Mouse (Mus musculus): ENCODE measurements around the gene Myh3. TPM values are rescaled to one million over a fixed set of nuclear protein-coding genes. Genes with fewer than 3 reads are reported as not detected.

Gene Myh3
- polyA plus RNA-seq, 1 experiment = 876 TPM

DNA sequence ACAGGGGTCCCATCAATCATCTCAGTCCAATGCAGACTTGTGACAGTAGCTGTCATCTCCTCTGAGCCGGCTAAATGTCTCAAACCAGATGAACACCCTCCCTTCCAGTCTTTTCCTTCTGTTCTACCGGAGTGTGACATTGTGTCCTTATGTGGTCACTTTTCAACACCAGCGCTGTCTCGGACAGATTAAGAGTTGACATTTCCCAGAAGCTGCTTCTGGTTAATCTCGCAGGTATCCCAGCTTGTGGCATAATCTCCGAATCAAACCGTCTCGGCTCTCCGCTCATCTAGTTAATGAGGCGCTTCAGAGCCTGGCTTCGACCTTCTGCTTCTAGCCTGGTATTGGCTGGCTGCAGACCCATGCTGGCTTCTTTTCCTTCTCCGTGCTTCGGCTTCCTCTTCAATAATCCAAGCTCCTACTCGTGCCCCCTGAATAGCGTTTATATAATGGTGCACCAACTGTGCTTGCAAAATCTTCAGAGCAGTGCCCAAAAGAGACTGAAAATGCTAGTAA, 5.4 kb upstream of the Myh3 start:
- Histone ChIP-seq H3ac (ENCODE audit: control insufficient read depth, insufficient read length) (no peak overlapping the region), H3K4me3 (no peak overlapping the region), H3K4me2 (ENCODE audit: low read depth) (no peak overlapping the region), H3K27me3 (ENCODE audit: control insufficient read depth, insufficient read depth, insufficient read length) (no peaks in the 10 kb centered on the region), H3K79me2 (ENCODE audit: control insufficient read depth, insufficient read depth) (no peaks in the 10 kb centered on the region), H3K36me3 (ENCODE audit: control insufficient read depth, insufficient read depth) (no peaks in the 10 kb centered on the region)
- TF ChIP-seq E2F4 (IDR thresholded peaks at IDR 0.05; ENCODE audit: insufficient read depth) (no peak), TCF3 (IDR thresholded peaks at IDR 0.05; ENCODE audit: insufficient read length, low read depth) (no peak), POLR2AphosphoS2 (IDR thresholded peaks at IDR 0.05; ENCODE audit: insufficient read length, low read depth) (no peak), REST (IDR thresholded peaks at IDR 0.05; ENCODE audit: insufficient read depth, insufficient read length) (no peak), TCF12 (IDR thresholded peaks at IDR 0.05; ENCODE audit: insufficient read depth, poor library complexity, severe bottlenecking) (no peak), MAX (IDR thresholded peaks at IDR 0.05; ENCODE audit: low read depth) (no peak), POLR2A (IDR thresholded peaks at IDR 0.05; ENCODE audit: insufficient read length, low read depth) (no peak), MYOG (IDR thresholded peaks at IDR 0.05; ENCODE audit: control insufficient read depth in 1 of 3, insufficient read depth in 1 of 3, insufficient read length in 2 of 3, low read depth in 2 of 3) (no peak), SRF (IDR thresholded peaks at IDR 0.05; ENCODE audit: control insufficient read depth, insufficient read length, low read depth) (no peak), CEBPB (IDR thresholded peaks at IDR 0.05; ENCODE audit: insufficient read depth, poor library complexity, severe bottlenecking) (no peak), MYOD1 (IDR thresholded peaks at IDR 0.05; ENCODE audit: control insufficient read depth in 1 of 3, insufficient read length in 2 of 3, low read depth in 2 of 3) (no peak), USF1 (IDR thresholded peaks at IDR 0.05; ENCODE audit: low read depth) (no peak)

DNA sequence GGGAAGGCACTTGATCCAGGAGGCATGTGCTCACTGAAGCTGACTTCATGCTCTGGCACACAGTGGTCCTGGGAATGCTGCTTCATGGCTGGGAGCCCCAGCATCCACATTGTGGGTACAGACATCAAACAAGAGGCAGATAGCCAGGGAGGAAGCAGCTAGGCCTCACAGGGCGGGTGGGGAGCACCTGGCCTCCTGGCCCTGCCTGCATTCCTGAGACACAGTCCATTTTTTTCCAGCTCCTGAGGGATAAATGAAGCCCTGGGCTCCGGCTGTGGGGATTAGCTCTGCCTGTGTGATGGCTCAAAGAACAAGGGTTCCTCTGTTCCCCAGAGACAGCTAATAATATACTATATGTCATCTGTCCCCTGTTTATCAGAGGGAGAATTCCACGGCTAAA, 3.1 kb upstream of the Myh3 start:
- Histone ChIP-seq H3K36me3 (ENCODE audit: control insufficient read depth, insufficient read depth) (no peaks in the 10 kb centered on the region), H3K4me3 (no peak overlapping the region), H3K4me2 (ENCODE audit: low read depth) (peak overlapping the region; percentile 8), H3K27me3 (ENCODE audit: control insufficient read depth, insufficient read depth, insufficient read length) (no peaks in the 10 kb centered on the region), H3ac (ENCODE audit: control insufficient read depth, insufficient read length) (no peak overlapping the region), H3K79me2 (ENCODE audit: control insufficient read depth, insufficient read depth) (no peaks in the 10 kb centered on the region)
- TF ChIP-seq POLR2AphosphoS2 (IDR thresholded peaks at IDR 0.05; ENCODE audit: insufficient read length, low read depth) = no peak
- TF ChIP-seq MYOD1 (IDR thresholded peaks at IDR 0.05; ENCODE audit: control insufficient read depth in 1 of 3, insufficient read length in 2 of 3, low read depth in 2 of 3) = peak in 2 of 3 experiments; percentile 75 to 93
- no peak for TF ChIP-seq POLR2A (IDR thresholded peaks at IDR 0.05; ENCODE audit: insufficient read length, low read depth)
- TF ChIP-seq E2F4 (IDR thresholded peaks at IDR 0.05; ENCODE audit: insufficient read depth) = no peak
- peak; percentile 34 to 94 (median 60) for TF ChIP-seq MYOG (IDR thresholded peaks at IDR 0.05; ENCODE audit: control insufficient read depth in 1 of 3, insufficient read depth in 1 of 3, insufficient read length in 2 of 3, low read depth in 2 of 3)
- TF ChIP-seq TCF12 (IDR thresholded peaks at IDR 0.05; ENCODE audit: insufficient read depth, poor library complexity, severe bottlenecking) = peak; percentile 55
- no peak for TF ChIP-seq CEBPB (IDR thresholded peaks at IDR 0.05; ENCODE audit: insufficient read depth, poor library complexity, severe bottlenecking)

DNA sequence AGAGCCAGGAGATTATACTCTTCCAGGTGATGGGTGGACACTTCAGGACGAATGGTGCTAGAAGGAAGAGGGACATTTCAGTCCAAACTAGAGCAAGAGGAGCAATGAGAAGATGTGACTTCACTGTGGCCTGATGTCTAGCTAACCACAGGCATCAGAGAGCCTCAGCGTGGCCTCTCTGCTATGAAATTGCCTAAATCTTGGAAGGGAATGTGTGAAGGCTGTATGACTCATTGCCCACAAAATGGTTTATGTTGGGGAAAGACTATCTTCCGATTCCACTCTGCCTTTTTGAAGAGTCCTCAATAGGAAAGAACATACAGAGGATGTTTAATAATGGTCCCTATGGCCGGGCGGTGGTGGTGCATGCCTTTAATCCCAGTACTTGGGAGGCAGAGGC, 1.3 kb upstream of the Myh3 start:
- Histone ChIP-seq H3K79me2 (ENCODE audit: control insufficient read depth, insufficient read depth) (no peaks in the 10 kb centered on the region), H3K36me3 (ENCODE audit: control insufficient read depth, insufficient read depth) (no peaks in the 10 kb centered on the region), H3ac (ENCODE audit: control insufficient read depth, insufficient read length) (no peak overlapping the region), H3K4me2 (ENCODE audit: low read depth) (peak overlapping the region; percentile 65), H3K4me3 (no peak overlapping the region), H3K27me3 (ENCODE audit: control insufficient read depth, insufficient read depth, insufficient read length) (no peaks in the 10 kb centered on the region)
- TF ChIP-seq MYOD1 (IDR thresholded peaks at IDR 0.05; ENCODE audit: control insufficient read depth in 1 of 3, insufficient read length in 2 of 3, low read depth in 2 of 3) (peak in 1 of 3 experiments; percentile 14), TCF3 (IDR thresholded peaks at IDR 0.05; ENCODE audit: insufficient read length, low read depth) (no peak), MAX (IDR thresholded peaks at IDR 0.05; ENCODE audit: low read depth) (no peak), CEBPB (IDR thresholded peaks at IDR 0.05; ENCODE audit: insufficient read depth, poor library complexity, severe bottlenecking) (peak; percentile 49; the same call in 1 of the 2 replicates), E2F4 (IDR thresholded peaks at IDR 0.05; ENCODE audit: insufficient read depth) (no peak)

DNA sequence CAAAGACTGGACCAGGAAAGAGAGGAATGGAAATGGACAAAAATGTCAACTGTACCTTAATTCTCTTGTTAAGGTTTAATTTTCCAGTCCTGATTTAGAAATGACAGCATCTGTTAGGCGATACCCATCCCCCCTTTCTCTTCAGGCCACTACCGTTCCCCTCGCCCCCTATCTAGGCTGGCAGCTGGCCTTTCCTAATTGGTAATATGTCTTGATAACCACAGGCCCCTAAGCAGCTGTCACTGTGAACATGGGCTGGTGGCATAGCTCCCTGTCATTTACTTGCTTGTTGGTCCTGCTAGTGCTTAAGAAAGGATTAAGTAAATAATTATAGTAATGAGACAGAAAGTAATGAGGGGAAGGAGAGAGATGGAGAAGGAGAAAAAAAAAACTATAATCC, 665 bp upstream of the Myh3 start:
- TF ChIP-seq SRF (IDR thresholded peaks at IDR 0.05; ENCODE audit: control insufficient read depth, insufficient read length, low read depth) (no peak), USF1 (IDR thresholded peaks at IDR 0.05; ENCODE audit: low read depth) (no peak), TCF3 (IDR thresholded peaks at IDR 0.05; ENCODE audit: insufficient read length, low read depth) (peak; percentile 60), E2F4 (IDR thresholded peaks at IDR 0.05; ENCODE audit: insufficient read depth) (no peak), CEBPB (IDR thresholded peaks at IDR 0.05; ENCODE audit: insufficient read depth, poor library complexity, severe bottlenecking) (no peak), REST (IDR thresholded peaks at IDR 0.05; ENCODE audit: insufficient read depth, insufficient read length) (no peak), MYOD1 (IDR thresholded peaks at IDR 0.05; ENCODE audit: control insufficient read depth in 1 of 3, insufficient read length in 2 of 3, low read depth in 2 of 3) (peak; percentile 44 to 94 (median 74)), POLR2AphosphoS2 (IDR thresholded peaks at IDR 0.05; ENCODE audit: insufficient read length, low read depth) (no peak), MAX (IDR thresholded peaks at IDR 0.05; ENCODE audit: low read depth) (no peak), POLR2A (IDR thresholded peaks at IDR 0.05; ENCODE audit: insufficient read length, low read depth) (no peak), MYOG (IDR thresholded peaks at IDR 0.05; ENCODE audit: control insufficient read depth in 1 of 3, insufficient read depth in 1 of 3, insufficient read length in 2 of 3, low read depth in 2 of 3) (peak; percentile 75 to 97 (median 94)), TCF12 (IDR thresholded peaks at IDR 0.05; ENCODE audit: insufficient read depth, poor library complexity, severe bottlenecking) (peak; percentile 93)
- no peaks in the 10 kb centered on the region for H3K79me2 ChIP-seq (ENCODE audit: control insufficient read depth, insufficient read depth)
- peak overlapping the region; percentile 43 for H3K4me3 ChIP-seq

DNA sequence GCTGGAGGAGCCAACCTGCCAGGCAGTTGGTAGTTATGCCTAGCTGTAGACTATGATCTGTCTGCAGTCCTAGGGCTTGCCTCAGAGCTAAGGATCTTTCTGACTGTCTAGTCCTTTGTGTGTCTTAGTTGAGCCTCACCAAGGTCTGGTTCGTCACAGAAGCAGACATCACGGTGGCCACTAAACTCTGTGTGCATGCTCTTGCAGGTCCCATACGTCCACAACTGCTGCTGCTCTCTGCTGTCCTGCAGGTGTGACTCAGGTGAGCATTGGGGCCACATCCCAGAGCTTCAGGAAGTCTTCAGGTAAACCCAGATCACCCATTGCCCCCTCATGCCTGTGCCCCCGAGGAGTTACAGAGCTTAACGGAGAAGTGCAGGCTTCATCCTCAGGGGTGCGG, 788 bp downstream of the Myh3 start:
- TF ChIP-seq CEBPB (IDR thresholded peaks at IDR 0.05; ENCODE audit: insufficient read depth, poor library complexity, severe bottlenecking) (no peak), POLR2A (IDR thresholded peaks at IDR 0.05; ENCODE audit: insufficient read length, low read depth) (peak; percentile 65), REST (IDR thresholded peaks at IDR 0.05; ENCODE audit: insufficient read depth, insufficient read length) (no peak), POLR2AphosphoS2 (IDR thresholded peaks at IDR 0.05; ENCODE audit: insufficient read length, low read depth) (peak; percentile 93), TCF3 (IDR thresholded peaks at IDR 0.05; ENCODE audit: insufficient read length, low read depth) (no peak), MYOD1 (IDR thresholded peaks at IDR 0.05; ENCODE audit: control insufficient read depth in 1 of 3, insufficient read length in 2 of 3, low read depth in 2 of 3) (no peak), MAX (IDR thresholded peaks at IDR 0.05; ENCODE audit: low read depth) (no peak), TCF12 (IDR thresholded peaks at IDR 0.05; ENCODE audit: insufficient read depth, poor library complexity, severe bottlenecking) (no peak), E2F4 (IDR thresholded peaks at IDR 0.05; ENCODE audit: insufficient read depth) (no peak), MYOG (IDR thresholded peaks at IDR 0.05; ENCODE audit: control insufficient read depth in 1 of 3, insufficient read depth in 1 of 3, insufficient read length in 2 of 3, low read depth in 2 of 3) (no peak), SRF (IDR thresholded peaks at IDR 0.05; ENCODE audit: control insufficient read depth, insufficient read length, low read depth) (no peak)
- Histone ChIP-seq H3K4me3 (peak overlapping the region; percentile 43), H3K4me2 (ENCODE audit: low read depth) (peak overlapping the region; percentile 65), H3K79me2 (ENCODE audit: control insufficient read depth, insufficient read depth) (no peaks in the 10 kb centered on the region), H3K36me3 (ENCODE audit: control insufficient read depth, insufficient read depth) (no peaks in the 10 kb centered on the region), H3ac (ENCODE audit: control insufficient read depth, insufficient read length) (no peak overlapping the region), H3K27me3 (ENCODE audit: control insufficient read depth, insufficient read depth, insufficient read length) (no peaks in the 10 kb centered on the region)

More for the DNA sequence above, 665 bp upstream of the Myh3 start:
- no peaks in the 10 kb centered on the region for H3K27me3 ChIP-seq (ENCODE audit: control insufficient read depth, insufficient read depth, insufficient read length)
- H3ac ChIP-seq (ENCODE audit: control insufficient read depth, insufficient read length) = no peak overlapping the region
- peak overlapping the region; percentile 65 for H3K4me2 ChIP-seq (ENCODE audit: low read depth)
- H3K36me3 ChIP-seq (ENCODE audit: control insufficient read depth, insufficient read depth) = no peaks in the 10 kb centered on the region

Data from myocyte (in vitro differentiated cells).